Mouse (Mus musculus) cortical plate, adult 2 months (tissue): Measurements from ENCODE around the gene Tubb5.

Experiments
- CTCF ChIP-seq: fragments of 200-500 bp; IDR thresholded peaks from 2 replicates; pipeline ENCODE4 v1.5.1; 2011; ENCODE audit warnings: mild to moderate bottlenecking, control low read depth, low read length; ENCODE audit not compliant: insufficient read depth; ENCODE audit errors: extremely low read depth
- POLR2A ChIP-seq: fragments of 200-500 bp; IDR thresholded peaks from 2 replicates; pipeline ENCODE4 v1.6.1; 2011; ENCODE audit warnings: mild to moderate bottlenecking, low read length, control low read depth; ENCODE audit not compliant: insufficient read depth; ENCODE audit errors: extremely low read depth

GRCm38 (mm10) chr17:35882924-35883323 lies 44.8 kb upstream of the Tubb5 start:
- TF ChIP-seq POLR2A, result no peak
- no peak for TF ChIP-seq CTCF
